Mouse (Mus musculus) small intestine, adult 2 months (tissue): ENCODE data around the gene Disp3.

Source experiments
- CTCF ChIP-seq: fragments of 200-500 bp; IDR thresholded peaks from 2 replicates; pipeline ENCODE4 v1.5.1; 2012; ENCODE audit warnings: low read depth, mild to moderate bottlenecking, control low read depth, inconsistent platforms, low read length, moderate library complexity, mixed read lengths; ENCODE audit not compliant: insufficient replicate concordance, insufficient read length; ENCODE audit errors: extremely low read depth
- POLR2A ChIP-seq: fragments of 200-500 bp; IDR thresholded peaks from 2 replicates; pipeline ENCODE4 v1.6.1; 2012; ENCODE audit warnings: low read depth, mild to moderate bottlenecking, control low read depth, inconsistent platforms, low read length, moderate library complexity

DNA sequence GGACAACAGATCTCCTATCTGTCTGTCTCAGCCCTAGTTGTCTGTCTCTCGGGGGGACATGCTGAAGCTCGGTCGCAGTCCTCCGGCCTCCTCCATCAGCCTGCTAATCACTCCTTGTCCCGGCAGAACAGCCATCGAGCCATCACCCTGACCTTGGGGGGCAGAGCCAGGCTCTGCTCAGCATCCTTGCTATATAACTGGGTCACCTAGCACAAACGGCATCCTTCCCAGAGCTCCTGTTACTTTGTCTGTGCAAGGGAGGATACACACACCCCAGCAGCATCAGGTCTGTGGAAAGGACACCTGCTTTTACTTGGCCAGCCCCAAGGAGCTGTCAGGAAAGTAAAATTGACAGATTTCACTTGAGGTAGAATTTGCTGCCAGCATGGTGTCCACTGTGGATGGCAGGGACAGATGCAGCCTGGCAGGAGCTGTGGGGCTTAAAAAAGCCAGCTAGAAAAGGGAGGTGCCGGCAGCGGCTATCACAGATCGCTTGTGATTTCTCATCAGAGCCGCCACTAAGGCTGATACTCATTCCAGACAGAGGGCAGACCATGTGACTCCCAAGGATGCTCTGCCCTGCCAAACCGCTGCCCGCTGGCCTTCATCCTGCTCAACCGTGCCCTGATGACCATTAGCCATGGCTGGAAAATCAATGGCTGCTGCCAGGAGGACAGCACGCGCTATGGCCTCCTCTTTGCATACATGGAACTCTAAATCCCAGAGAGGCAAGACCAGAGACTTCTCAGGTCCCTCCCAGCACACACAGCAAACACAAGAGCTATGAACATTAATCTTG lies 27.8 kb upstream of the Disp3 start:
- TF ChIP-seq POLR2A: no peak
- no peak for TF ChIP-seq CTCF
